Mouse (Mus musculus): ENCODE measurements around the gene Homer2.

DNA sequence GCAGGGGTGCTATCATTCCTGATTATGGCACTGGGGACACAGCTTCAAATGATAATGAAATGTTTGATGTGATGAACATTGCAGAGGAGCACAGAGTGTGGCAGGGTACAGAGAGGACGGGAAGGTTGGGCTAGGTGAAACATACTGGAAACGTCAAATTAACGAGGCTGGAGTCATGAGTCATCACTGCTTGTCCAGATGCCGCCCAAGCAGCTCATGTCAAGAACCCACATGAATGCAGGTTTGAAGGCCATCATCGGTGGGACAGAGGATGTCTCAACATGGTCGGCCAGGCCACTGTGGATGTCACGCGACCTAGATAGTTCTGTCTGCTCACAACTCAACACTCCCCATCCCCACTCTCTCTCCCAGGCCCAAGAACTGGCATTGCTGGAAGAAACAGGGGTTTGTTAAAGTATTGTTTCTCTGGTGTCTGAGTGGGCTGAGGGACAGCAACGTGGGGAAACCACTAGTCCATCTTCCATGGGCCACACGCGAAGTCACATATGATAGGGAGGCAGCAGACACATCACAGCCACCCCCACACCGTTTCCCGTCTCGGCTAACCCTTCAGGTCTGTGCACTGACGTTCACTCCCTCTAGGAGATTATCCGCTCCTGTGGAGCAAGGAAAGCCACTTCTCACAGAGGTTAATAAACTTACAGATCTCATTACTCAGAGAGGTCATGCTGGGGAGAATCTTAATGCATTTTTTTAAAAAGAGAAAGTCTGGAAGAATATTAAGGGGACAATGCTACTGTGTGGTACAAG is 11.4 kb downstream of the Homer2 start:
- TF ChIP-seq FLI1 (IDR thresholded peaks at IDR 0.05; ENCODE audit: low read length): no peak
- TF ChIP-seq GATA1 (IDR thresholded peaks at IDR 0.05; ENCODE audit: borderline replicate concordance, low read length): no peak

All from megakaryocyte, embryonic 14.5 days (primary cell).